Mouse (Mus musculus): ENCODE data around the gene Slc22a14.

Gene Slc22a14

GRCm38 (mm10) chr9:119143372-119143771, 222.0 kb downstream of the Slc22a14 start:
- DNase-seq (ENCODE audit: low read depth, low spot score), result no peak

- DNase-seq (ENCODE audit: low read depth, low spot score), result no peak
Measured at GRCm38 (mm10) chr9:119142066-119142465, 223.3 kb downstream of the Slc22a14 start.

- DNase-seq (ENCODE audit: low read depth, low spot score), result no peak
Measured at GRCm38 (mm10) chr9:119138836-119139235, 226.5 kb downstream of the Slc22a14 start.

GRCm38 (mm10) chr9:119130692-119131091, 234.7 kb downstream of the Slc22a14 start:
- DNase-seq (ENCODE audit: low read depth, low spot score), result no peak

- no peak for DNase-seq (ENCODE audit: low read depth, low spot score)
Measured at GRCm38 (mm10) chr9:119128436-119129181, 236.7 kb downstream of the Slc22a14 start.

GRCm38 (mm10) chr9:119122596-119123369, 242.6 kb downstream of the Slc22a14 start:
- no peak for DNase-seq (ENCODE audit: low read depth, low spot score)

- DNase-seq (ENCODE audit: low read depth, low spot score), result no peak
Measured at GRCm38 (mm10) chr9:119120168-119120560, 245.2 kb downstream of the Slc22a14 start.
